Mouse (Mus musculus) heart, adult 2 months (tissue): Measurements from ENCODE around the gene Trip6.

Experiments used
- CTCF ChIP-seq: fragments of 200-600 bp; IDR thresholded peaks from 2 replicates; pipeline ENCODE4 v1.8.1; 2022; ENCODE audit warnings: antibody characterized with exemption, mild to moderate bottlenecking, moderate library complexity
- EP300 ChIP-seq: fragments of 200-500 bp; IDR thresholded peaks from 2 replicates; pipeline ENCODE4 v1.6.1; 2011; ENCODE audit warnings: low read depth, low read length, control low read depth; ENCODE audit not compliant: insufficient read depth
- POLR2A ChIP-seq: fragments of 200-500 bp; IDR thresholded peaks from 2 replicates; pipeline ENCODE4 v1.6.1; 2011; ENCODE audit warnings: mild to moderate bottlenecking, low read depth, low read length, control low read depth; ENCODE audit not compliant: insufficient read depth

GRCm38 (mm10) chr5:137335066-137335465 is 20.9 kb upstream of the Trip6 start:
- no peak for TF ChIP-seq CTCF
- TF ChIP-seq EP300 = no peak
- TF ChIP-seq POLR2A = no peak
